In genomic region chr9:45368341-45368901, GRCm38 (mm10) we compare ENCODE assay signal across 15 mouse cellular contexts. TPM values are rescaled to one million over a fixed set of nuclear protein-coding genes. Genes with fewer than 3 reads are reported as not detected.
DNase-seq lines count a peak whose midpoint lies in the region; ATAC-seq lines count a peak whose summit lies in the region.
"Had no signal": no experiment of that assay in that cellular context is flagged by ENCODE, and none has a peak within 500 bp of the region (broad histone marks: within the 10 kb centered on the region; RNA-seq: fewer than 3 reads in every experiment).

No protein-coding gene starts in this region.

- H3K9me3 ChIP-seq in midbrain, embryonic 11.5 days (ENCODE audit: control insufficient read depth, low read length), result no peaks in the 10 kb centered on the region
- no peaks in the 10 kb centered on the region for H3K9me3 ChIP-seq in midbrain, embryonic 15.5 days

- H3K9ac ChIP-seq in midbrain, embryonic 11.5 days (ENCODE audit: low read length), result no peak overlapping the region
- no peak overlapping the region for H3K9ac ChIP-seq in midbrain, embryonic 15.5 days
- H3K9ac ChIP-seq: lung, embryonic 14.5 days had no signal

- H3K4me2 ChIP-seq in midbrain, embryonic 11.5 days, result no peak overlapping the region
- H3K4me2 ChIP-seq in midbrain, embryonic 15.5 days, result no peak overlapping the region
- H3K4me2 ChIP-seq: lung, embryonic 14.5 days had no signal

- no peaks in the 10 kb centered on the region for H3K27me3 ChIP-seq in midbrain, embryonic 11.5 days (ENCODE audit: control insufficient read depth, insufficient read depth, low read length)
- H3K27me3 ChIP-seq in midbrain, embryonic 15.5 days (replicated peaks), result no peaks in the 10 kb centered on the region

- ATAC-seq in midbrain, embryonic 11.5 days (ENCODE audit: low FRiP score), result no peak
- no peak for ATAC-seq in midbrain, embryonic 15.5 days (replicated peaks)
- ATAC-seq: activated CD4-positive, CD25-positive, alpha-beta regulatory T cell, adult 4 months had no signal

- DNase-seq in gastrocnemius, adult 18-20 months (ENCODE audit: low spot score), result peak; percentile 31
- no peak for DNase-seq in gastrocnemius, adult 8-10 months (ENCODE audit: low spot score in 2 of 2)
- DNase-seq in midbrain, embryonic 11.5 days (ENCODE audit: low spot score, missing footprints), result peak; percentile 51
- peak; percentile 52 for DNase-seq in heart, adult 8-10 months (ENCODE audit: low spot score)
- peak; percentile 29 for DNase-seq in testis, postnatal 14 days (ENCODE audit: low spot score)
- no peak for DNase-seq in right cerebral cortex, postnatal 14 days
- DNase-seq in urinary bladder, postnatal 14 days (ENCODE audit: low spot score), result no peak
- DNase-seq: lung, embryonic 14.5 days; right cerebral cortex, postnatal 25 days had no signal

- peaks cover 15% of the 10 kb centered on the region for H3K4me1 ChIP-seq in midbrain, embryonic 11.5 days (ENCODE audit: control insufficient read depth, insufficient read depth, low read length)
- peaks cover 26% of the 10 kb centered on the region for H3K4me1 ChIP-seq in midbrain, embryonic 15.5 days

- H3K27ac ChIP-seq in midbrain, embryonic 11.5 days (ENCODE audit: low read depth, low read length), result no peak overlapping the region
- no peak overlapping the region for H3K27ac ChIP-seq in midbrain, embryonic 15.5 days
- H3K27ac ChIP-seq: left cerebral cortex, adult 2 months had no signal

- no peak overlapping the region for H3K4me3 ChIP-seq in midbrain, embryonic 11.5 days (ENCODE audit: low read depth, low read length)
- no peak overlapping the region for H3K4me3 ChIP-seq in midbrain, embryonic 15.5 days
- H3K4me3 ChIP-seq: left cerebral cortex, adult 2 months; megakaryocyte, embryonic 14.5 days had no signal

- 72% methylated on average over 5 of the region's 5 CpGs for WGBS in midbrain, embryonic 11.5 days
- WGBS in midbrain, embryonic 15.5 days, result 79% methylated on average over 5 of the region's 5 CpGs

- H3K36me3 ChIP-seq in midbrain, embryonic 11.5 days (ENCODE audit: control insufficient read depth, insufficient read depth, low read length), result no peaks in the 10 kb centered on the region
- no peaks in the 10 kb centered on the region for H3K36me3 ChIP-seq in midbrain, embryonic 15.5 days (replicated peaks)

RNA-seq across cellular contexts. Expression of gene Fxyd6, which starts 1.6 kb away (rescaled TPM):
- 10 to 100 TPM; 55.0 to 93.3 TPM for total RNA-seq in gastrocnemius, adult 18-20 months (2021)
- 10 to 100 TPM; 42.6 to 50.9 (median 47.3) TPM for total RNA-seq in gastrocnemius, adult 8-10 months (2022)
- 123 and 129 TPM in 2 replicates for polyA plus RNA-seq in midbrain, embryonic 11.5 days (2014; fragmentation: Nextera tagmentation; extraction: Ambion mirVana)
- 639 and 647 TPM in 2 replicates for polyA plus RNA-seq in midbrain, embryonic 15.5 days (2015; fragmentation: Nextera tagmentation; extraction: Ambion mirVana)
- 10 to 100 TPM; 14.4 to 22.4 (median 18.8) TPM for total RNA-seq in heart, adult 8-10 months (2022)
- total RNA-seq: common myeloid progenitor, adult 5-6 weeks had no signal

RNA-seq across cellular contexts. Expression of gene Fxyd2, which starts 31.0 kb away (rescaled TPM):
- 1 to 10 TPM; 2.4 to 3.8 TPM for total RNA-seq in gastrocnemius, adult 18-20 months (2021)
- total RNA-seq in gastrocnemius, adult 8-10 months (2022), result 1 to 10 TPM in 2 of 4 experiments, under 1 TPM in 1, not detected in 1; 0.88 to 3.6 (median 1.7) TPM
- 1.00 and 1.5 TPM in 2 replicates for polyA plus RNA-seq in midbrain, embryonic 11.5 days (2014; fragmentation: Nextera tagmentation; extraction: Ambion mirVana)
- polyA plus RNA-seq in midbrain, embryonic 15.5 days (2015; fragmentation: Nextera tagmentation; extraction: Ambion mirVana), result 10.4 and 11.4 TPM in 2 replicates
- 1 to 10 TPM; 1.7 to 5.8 (median 3.9) TPM for total RNA-seq in heart, adult 8-10 months (2022)

RNA-seq across cellular contexts. Expression of gene Tmprss13, which starts 49.5 kb away (rescaled TPM):
- total RNA-seq in gastrocnemius, adult 18-20 months (2021), result under 1 TPM; 0.27 to 0.64 TPM
- 1 to 10 TPM in 1 of 4 experiments, under 1 TPM in 3; 0.16 to 1.3 (median 0.50) TPM for total RNA-seq in gastrocnemius, adult 8-10 months (2022)
- not detected in 2 replicates for polyA plus RNA-seq in midbrain, embryonic 11.5 days (2014; fragmentation: Nextera tagmentation; extraction: Ambion mirVana)
- not detected in 2 replicates for polyA plus RNA-seq in midbrain, embryonic 15.5 days (2015; fragmentation: Nextera tagmentation; extraction: Ambion mirVana)
- 1 to 10 TPM; 5.9 to 9.3 (median 7.7) TPM for total RNA-seq in heart, adult 8-10 months (2022)
- total RNA-seq: common myeloid progenitor, adult 5-6 weeks; left cerebral cortex, adult 2 months had no signal
- polyA plus RNA-seq: large intestine, adult 2 months had no signal

RNA-seq across cellular contexts. Expression of gene Dscaml1, which starts 58.0 kb away (rescaled TPM):
- total RNA-seq in gastrocnemius, adult 18-20 months (2021), result not detected
- not detected for total RNA-seq in gastrocnemius, adult 8-10 months (2022)
- polyA plus RNA-seq in midbrain, embryonic 11.5 days (2014; fragmentation: Nextera tagmentation; extraction: Ambion mirVana), result 0.74 and 0.86 TPM in 2 replicates
- 18.4 and 19.6 TPM in 2 replicates for polyA plus RNA-seq in midbrain, embryonic 15.5 days (2015; fragmentation: Nextera tagmentation; extraction: Ambion mirVana)
- total RNA-seq in heart, adult 8-10 months (2022), result not detected
- total RNA-seq: common myeloid progenitor, adult 5-6 weeks had no signal
- polyA plus RNA-seq: activated CD4-positive, CD25-positive, alpha-beta regulatory T cell, adult 4 months had no signal

Comparison
In these comparisons a context has a peak if more than half of its experiments do, and no peak if none do; other contexts are left out.
1. DNase-seq: peak in gastrocnemius, adult 18-20 months (single experiment), midbrain, embryonic 11.5 days (single experiment), heart, adult 8-10 months (single experiment) and testis, postnatal 14 days (single experiment); none in gastrocnemius, adult 8-10 months (0 of 2), right cerebral cortex, postnatal 14 days (single experiment) and urinary bladder, postnatal 14 days (single experiment).